Mouse (Mus musculus) kidney, postnatal 25 days (tissue): ENCODE measurements around the gene Oprm1.

Source experiments
- DNase-seq, 2 experiments: peaks; one replicate each; pipeline ENCODE4 v3.0.0; 2021; ENCODE audit warnings: mixed read lengths in 2 of 2

Gene Oprm1

GRCm38 (mm10) chr10:7047919-7048291 is 289.6 kb downstream of the Oprm1 start:
- no peak for DNase-seq

DNA sequence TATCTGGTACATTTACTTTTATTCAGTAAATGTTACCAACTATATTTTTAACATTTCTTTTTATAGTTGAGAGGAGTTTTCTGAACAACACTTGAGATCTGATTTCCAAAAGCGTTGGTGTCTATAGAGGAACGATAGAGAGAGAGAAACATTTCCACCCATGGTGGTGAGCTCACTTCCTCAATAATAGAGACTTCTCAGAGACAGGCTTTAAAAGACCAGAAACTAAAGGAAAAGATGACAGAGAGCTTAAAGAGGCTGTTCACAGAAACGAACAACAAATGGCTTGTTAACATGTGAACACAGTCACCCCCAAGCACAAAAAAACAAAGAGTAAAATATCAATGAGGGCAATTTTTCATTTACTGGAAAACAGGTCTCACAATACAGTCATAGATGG is 291.6 kb downstream of the Oprm1 start:
- no peak for DNase-seq

GRCm38 (mm10) chr10:7052315-7053017 is 294.2 kb downstream of the Oprm1 start, which contains the start of gene Ipcef1:
Ipcef1 (minus strand) TSS chr10:7052478.
- DNase-seq = peak in 1 of 2 experiments; percentile 38

DNA sequence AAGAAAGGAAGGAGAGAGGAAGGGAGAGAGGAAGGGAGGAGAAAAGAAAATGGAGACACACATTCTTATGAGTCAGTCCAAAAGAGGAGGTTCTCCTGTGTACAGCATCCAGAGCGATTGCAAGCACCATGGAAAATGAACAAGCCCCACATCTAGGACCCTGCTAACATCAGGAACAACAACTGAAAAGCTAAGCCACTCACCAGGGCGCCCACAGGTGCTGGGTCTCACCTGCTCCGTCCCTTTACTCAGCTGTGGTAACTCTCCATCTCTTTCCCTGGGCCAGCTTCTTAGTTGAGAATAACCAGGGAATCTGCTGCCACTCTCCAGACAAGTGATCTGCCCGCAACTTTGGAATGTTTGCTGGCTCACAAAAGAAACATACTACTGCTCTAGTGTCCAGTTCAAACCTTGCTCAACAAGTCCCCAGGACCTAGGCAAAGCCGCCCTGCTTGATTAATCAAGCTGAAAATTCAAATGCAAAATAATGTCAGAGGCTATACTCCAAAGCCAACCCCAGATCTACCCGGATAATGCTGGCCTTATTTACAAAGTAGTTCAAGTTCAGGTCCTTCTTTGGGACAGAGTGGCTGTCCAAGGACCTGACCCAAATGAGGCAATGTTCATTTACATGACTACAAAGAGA is 296.4 kb downstream of the Oprm1 start:
- peak; percentile 36 to 51 for DNase-seq

DNA sequence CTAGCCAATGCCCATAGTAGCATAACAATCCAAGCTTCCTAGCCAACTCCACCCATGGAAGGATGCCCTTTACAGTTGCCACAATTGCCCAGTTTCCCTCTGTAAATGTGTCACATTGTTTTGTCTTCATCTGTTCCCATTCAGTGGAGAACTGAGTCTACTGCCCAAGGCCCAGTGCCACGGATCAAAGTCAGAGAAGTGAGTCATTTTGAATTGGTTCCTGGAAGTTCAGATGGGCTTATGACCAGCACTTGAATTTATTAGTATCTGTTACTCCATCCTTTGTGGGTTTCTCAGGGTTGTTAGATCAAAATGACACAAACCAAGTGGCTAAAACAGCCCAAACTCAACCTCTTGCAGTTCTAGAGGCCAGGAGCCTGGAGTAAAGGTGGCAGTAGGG is 299.2 kb downstream of the Oprm1 start:
- no peak for DNase-seq

- DNase-seq = no peak
Observed at GRCm38 (mm10) chr10:7060326-7060725, 302.0 kb downstream of the Oprm1 start.

DNA sequence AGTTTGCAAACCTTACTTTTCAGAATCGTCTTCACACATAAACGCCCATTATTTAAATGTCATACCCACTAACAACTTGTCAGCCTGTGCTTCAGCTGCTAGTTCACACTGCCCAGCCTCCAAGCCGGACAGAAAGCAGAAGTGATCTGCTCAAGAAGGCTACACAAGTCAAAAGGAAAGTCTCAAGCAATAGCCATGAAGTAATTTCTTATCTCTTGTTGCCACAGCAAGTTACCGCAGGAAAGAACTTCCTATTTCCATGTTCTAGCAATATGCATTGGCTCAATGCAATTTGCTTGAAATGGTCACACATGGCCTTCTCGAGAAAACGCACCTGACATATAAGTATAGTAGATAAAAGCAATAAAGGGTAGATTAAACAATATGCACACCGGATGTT is 304.7 kb downstream of the Oprm1 start:
- DNase-seq = no peak

DNA sequence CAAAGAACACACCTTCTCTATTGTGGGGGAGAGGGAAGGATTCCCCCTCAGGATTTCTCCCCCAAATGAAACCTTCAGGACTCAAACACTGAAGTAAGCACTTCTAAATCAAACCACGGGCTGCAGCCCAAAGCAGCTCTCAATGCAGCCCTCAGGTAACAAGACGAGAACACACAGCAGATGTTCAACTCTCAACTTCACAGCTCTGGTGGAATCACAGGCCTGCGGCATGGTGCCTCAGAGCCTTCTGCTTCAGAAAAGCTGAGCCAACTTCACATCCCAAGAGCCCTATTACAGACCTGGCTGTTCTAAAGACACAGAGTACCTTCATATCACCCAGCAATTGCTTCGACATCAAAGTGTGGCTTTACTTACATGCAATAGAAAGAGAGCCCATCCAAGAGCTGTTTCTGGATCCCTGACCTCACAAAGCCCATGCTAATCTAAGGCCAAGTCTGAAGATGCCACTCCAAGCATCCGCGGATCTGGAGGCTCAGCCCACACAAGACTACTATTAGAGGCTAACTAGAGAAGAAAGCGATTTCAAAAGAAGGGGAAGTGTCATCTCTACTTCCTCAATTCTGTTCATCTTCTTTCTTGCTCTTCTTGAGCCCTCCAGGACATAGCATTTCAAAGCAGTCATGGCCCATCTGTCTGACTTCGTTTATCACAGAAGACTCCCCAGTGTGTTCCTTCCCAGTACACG is 305.6 kb downstream of the Oprm1 start:
- no peak for DNase-seq

DNA sequence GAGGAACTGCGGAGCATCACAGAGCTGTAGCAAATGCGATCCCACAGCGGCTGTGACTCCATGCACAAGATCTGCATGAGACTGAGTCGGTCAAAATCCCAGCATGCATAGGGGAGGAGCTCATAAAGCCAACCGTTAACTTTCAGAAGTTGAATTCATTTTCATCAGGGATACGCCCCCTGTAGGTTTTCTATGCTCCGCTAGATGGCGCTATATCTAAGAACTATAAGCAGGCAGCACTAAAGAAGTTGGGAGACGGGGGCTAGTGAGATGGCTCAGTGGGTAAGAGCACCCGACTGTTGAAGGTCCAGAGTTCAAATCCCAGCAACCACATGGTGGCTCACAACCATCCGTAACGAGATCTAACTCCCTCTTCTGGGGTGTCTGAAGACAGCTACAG is 310.3 kb downstream of the Oprm1 start:
- no peak for DNase-seq

- no peak for DNase-seq
Observed at GRCm38 (mm10) chr10:7069090-7069489, 310.8 kb downstream of the Oprm1 start.

DNA sequence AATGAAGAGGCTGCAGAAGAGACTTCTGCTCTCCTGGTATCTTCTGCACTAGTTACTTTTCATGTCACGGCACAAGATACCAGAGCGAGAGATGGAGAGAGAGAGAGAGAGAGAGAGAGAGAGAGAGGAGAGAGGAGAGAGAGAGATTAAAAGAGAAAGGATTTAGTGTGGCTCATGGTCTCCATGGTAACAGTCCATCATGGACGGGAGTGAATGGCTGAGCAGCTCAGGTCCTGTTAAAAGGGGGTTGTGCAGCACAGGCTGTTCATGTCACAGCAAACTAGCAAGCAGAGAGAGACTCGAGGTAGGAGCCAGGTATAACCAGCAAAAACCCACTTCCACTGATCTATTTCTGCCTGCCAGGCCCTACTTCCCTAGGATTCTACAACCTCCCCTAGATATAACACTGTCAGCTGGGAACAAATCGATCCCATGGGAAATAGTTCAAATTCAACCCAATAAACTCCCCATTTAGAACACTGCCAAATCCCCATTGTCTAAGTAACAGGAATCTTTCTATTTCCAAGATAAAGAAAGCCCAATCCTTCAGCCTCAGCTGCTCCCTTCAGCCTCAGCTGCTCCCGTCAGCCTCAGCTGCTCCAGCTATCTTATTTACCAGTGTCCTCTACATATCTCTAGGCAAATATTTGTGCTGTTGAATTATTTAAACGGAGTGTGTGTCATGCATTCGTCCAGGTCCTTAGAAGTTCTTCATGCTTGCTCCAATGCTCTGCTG is 312.0 kb downstream of the Oprm1 start:
- no peak for DNase-seq

GRCm38 (mm10) chr10:7070924-7071323 is 312.6 kb downstream of the Oprm1 start:
- no peak for DNase-seq

DNA sequence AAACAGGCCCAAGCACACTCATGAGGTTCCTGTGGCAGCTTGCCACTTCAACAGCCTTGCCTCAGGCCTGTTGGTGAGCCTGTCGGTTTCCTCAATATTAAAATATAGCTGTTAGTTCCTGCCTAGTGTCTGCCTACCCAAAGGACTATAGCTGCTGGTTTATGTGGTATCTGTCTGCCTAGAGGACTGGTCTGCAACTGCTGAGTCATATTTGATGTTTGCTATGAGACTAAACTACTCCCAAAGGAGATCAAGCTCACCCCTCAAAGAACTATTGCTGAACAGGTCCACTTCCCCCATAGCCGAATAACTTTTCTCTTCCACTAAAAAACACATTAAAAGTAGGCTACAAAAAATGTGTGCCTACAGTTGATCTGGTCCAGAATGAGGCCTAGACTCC is 315.9 kb downstream of the Oprm1 start:
- no peak for DNase-seq

DNA sequence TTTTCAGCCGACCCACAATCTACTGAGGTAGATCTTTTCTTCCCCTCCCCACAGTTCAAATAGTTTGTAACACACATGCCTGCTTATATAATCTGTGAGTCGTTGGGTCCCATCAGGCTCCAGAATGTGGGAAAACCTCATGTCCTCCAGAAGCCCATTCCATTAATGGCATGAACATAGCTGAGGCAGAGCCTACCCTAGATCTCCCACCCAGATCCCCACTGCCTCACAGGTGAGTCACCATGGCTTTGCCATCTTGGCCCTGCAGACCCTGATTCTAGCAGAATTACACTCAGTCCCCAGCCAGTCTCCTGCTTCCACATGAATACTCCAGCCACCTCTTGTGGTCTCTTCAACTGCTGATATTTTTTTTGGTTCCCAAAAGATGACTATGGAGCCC is 317.4 kb downstream of the Oprm1 start:
- no peak for DNase-seq

DNA sequence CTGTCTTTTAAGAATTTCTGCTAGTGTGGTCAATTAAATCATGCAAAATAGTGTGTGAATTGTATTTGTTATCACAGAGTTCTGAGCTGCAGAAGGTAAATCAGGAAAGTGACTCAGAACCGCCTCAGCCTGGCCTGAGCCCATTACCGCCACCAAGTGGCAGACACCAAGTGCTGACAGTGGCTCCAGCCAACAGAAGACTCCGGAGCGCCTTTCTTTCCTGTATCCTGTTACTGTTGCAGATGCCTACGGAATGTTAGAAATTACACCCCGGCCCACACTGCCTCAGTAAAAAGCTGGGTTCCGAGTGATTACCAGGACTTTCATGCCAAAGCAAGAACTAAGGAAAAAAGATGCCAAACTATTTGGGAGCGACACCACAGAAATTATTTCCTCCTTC is 317.9 kb downstream of the Oprm1 start:
- DNase-seq = peak; percentile 80

GRCm38 (mm10) chr10:7076662-7077211 is 318.4 kb downstream of the Oprm1 start:
- peak in 1 of 2 experiments; percentile 23 for DNase-seq

DNA sequence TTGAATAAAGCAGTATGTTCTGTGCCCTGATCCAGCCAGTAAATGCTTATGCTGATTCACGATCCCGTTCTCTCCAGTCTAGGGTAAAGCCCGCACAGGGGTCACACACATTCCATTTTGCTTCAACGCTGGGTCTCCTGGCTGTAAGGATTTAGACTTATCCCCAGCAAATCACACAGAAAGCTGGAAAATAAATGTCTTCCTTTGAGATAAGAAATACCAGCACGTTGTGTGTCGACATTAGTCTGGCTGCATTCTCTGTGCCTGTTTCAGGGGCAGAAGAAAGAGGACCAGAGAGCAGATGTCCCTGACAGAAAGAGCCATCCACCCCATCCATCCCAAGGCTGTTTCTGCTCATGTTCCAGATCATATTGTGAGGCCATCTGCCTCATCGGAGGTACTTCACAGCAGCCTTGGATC is 319.1 kb downstream of the Oprm1 start:
- no peak for DNase-seq

DNA sequence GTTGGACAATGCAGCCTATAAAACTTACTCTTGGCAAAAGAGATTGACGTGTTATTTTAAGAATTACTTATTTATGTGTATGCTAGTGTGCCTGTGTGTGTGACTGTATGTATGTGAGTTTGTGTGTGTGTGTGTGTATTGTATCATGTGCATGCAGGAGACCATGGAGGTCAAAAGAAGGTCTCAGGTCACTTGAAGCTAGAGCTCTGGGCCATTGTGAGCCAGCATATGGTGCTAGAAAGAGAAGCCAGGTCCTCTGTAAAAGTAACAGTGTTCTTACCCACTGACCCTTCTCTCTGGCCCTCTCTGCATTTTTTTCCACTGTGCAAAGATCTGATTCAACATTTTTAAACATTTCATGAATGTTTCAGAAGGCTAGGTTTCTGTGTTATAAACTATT is 319.7 kb downstream of the Oprm1 start:
- DNase-seq = no peak
